Mouse (Mus musculus) kidney, postnatal 14 days (tissue): ENCODE data around the gene B230219D22Rik.
A peak's percentile ranks its signal among the peaks of the same experiment; 100 is the strongest.

Source experiments
- DNase-seq: peaks from one replicate; pipeline ENCODE4 v3.0.0; 2022; ENCODE audit warnings: mixed read lengths

Gene B230219D22Rik

DNA sequence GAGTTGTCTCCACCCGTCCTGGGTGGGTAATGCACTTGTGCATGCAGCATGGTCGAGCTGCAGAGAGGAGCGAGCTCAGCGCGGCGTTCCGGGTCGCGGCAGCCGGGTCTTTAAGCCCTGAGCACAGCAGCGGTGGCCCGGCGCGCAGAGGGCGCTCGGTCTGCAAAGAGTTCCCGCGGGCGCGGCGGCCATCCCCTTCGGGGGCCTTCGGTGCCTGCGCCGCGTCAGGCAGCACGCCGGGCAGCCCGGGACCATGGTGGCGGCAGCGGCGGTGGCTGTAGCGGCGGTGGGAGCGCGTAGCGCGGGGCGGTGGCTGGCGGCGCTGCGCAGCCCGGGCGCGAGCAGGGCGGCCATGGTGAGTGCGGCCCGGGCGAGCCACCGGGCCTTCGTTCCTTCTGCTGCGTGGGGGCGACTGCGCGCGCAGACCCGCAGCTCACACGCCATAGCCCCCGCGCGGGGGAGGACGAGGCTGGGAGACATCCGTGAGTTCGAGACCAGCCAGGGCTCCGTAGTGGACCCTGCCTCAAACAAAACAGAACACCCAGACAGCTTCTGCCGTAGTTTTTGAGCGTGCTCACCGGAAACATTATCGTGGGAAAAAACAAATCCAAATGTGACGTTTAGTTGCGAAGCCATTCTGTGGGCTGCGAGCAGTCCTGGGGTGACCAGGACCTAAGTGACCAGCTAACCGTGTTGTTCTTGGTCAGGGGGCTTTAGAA is 34.4 kb downstream of the B230219D22Rik start, which contains the start of gene Pcbd2:
Gene Pcbd2 (plus strand): TSS at position 249 of the 719 bp plus-strand sequence.
- peak; percentile 93 for DNase-seq

DNA sequence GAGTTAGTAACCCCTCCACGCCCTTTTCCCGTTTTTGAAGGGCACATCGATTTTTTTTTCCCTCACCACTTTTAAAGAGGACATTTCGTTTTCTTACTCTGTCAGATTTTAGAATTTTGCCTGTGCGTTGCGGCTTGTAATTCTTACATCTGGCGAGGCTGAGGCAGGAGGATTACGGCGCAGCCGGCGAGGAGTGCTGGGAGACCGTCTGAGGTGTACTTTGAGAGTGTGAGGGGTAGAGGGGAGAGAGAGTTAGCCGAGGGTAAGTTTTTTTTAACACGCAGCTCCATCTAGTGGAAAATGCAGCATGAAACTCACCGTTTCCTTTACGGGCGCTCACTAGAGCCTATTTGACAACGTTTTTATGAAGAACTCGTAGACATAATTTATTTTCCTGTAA is 34.9 kb downstream of the B230219D22Rik start:
- DNase-seq = peak; percentile 81

GRCm38 (mm10) chr13:55730716-55731115 is 37.8 kb downstream of the B230219D22Rik start:
- no peak for DNase-seq

DNA sequence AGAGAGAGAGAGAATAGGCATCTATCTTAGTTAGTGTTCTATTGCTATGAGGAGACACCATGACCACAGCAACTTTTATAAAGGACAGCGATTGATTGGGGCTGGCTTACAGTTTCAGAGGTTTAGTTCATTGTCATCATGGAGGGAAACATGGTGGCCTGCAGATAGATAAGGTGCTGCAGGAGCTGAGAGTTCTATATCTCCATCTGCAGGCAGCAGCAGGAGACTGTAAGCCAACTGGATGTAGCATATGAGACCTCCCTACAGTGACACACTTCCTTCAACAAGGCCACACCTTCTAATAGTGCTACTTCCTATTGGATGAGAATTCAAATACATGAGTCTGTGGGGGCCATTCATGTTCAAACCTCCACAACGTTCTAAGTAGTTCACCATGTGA is 39.2 kb downstream of the B230219D22Rik start:
- no peak for DNase-seq

DNA sequence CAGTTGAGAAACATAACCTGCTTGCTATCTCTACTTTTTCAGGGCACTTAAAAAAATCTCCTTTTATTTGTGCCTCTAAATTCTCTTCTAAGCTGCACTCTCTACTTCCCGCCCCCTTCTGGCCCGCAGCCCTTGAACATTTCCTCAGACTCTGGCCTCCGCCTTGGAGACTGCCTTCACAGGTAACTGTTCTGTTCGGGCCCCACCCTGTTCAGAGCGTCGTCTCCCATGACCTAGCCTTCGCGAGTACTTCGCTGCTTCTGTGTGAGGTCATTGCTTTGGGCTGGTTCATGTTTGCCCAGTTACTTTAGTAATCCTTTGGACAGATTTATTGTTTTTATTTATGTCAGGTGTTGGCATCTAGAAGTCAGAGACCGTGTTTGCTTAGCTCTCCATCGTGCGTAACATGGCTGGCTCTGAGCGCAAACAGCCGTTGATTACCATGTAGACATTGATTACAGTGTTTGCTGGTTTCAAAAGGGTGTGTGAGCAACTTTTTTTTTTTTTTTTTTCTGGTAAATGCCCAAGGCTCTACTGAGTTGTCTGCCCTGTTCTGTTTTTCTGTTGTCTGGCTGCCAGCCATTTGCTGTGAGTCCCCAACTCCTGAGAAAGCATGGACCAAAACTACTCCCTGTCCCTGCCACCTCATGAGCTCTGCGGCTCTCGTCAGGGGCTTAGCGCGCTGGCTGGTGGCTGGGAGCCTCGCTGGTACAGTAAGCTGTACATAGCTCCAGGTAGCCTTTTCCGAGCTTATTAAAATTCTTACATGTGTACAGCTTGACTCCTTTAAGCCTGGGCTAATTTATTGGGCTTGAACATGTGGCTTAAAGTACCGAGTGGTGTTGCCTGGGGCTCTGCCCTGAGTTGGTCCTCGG is 40.9 kb downstream of the B230219D22Rik start:
- DNase-seq = no peak

DNA sequence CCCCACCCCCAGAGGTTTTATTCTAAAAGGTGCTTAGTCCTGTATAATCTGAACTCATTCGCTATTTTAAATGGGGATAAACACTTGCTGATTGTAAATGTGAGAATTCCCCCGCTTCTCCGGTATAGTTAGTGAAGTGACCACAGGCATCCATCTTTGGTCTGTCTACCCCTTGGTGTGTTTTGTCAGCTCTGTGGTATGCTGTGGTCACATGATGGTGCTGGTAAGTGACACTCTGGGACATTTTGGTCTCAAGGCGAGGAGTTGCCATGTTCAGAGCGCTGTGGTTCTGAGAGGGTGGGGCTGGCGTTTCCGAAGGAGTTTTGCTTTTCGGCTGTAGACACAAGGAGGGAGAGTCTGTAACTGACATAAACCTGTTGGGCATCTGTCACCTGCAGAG is 45.0 kb downstream of the B230219D22Rik start:
- no peak for DNase-seq

GRCm38 (mm10) chr13:55742306-55742705 is 49.4 kb downstream of the B230219D22Rik start:
- DNase-seq = no peak
